Mouse (Mus musculus) lung, postnatal 0 days (tissue): ENCODE data around the gene Ccdc105. TPM values are rescaled to one million over a fixed set of nuclear protein-coding genes. Genes with fewer than 3 reads are reported as not detected.

Experiments used
- ATAC-seq: fragments of 200-750 bp; cut with Nextera tagmentation; 2 replicates; pipeline ENCODE4 v1.8.0; 2017; ENCODE audit warnings: moderate library complexity
- DNase-seq: peaks from one replicate; pipeline ENCODE4 v3.0.0-alpha.2; 2016; ENCODE audit warnings: low spot score
- H3K27ac ChIP-seq: fragments of 300-500 bp; sonication (generic); 2 replicates; pipeline ENCODE4 v1.5.1; 2014; ENCODE audit warnings: antibody characterized with exemption, mild to moderate bottlenecking, low read length, mixed read lengths
- H3K27me3 ChIP-seq: fragments of 300-500 bp; sonication (generic); replicated peaks from 2 replicates; pipeline ENCODE4 v1.6.1; 2014; ENCODE audit warnings: low read length, mixed read lengths; ENCODE audit not compliant: insufficient read depth
- H3K36me3 ChIP-seq: fragments of 300-500 bp; sonication (generic); 2 replicates; pipeline ENCODE4 v1.6.1; 2014; ENCODE audit warnings: low read length, mixed read lengths; ENCODE audit not compliant: insufficient read depth
- H3K4me1 ChIP-seq: fragments of 300-500 bp; sonication (generic); 2 replicates; pipeline ENCODE4 v1.6.1; 2014; ENCODE audit warnings: antibody characterized with exemption, low read depth, low read length, mixed read lengths; ENCODE audit not compliant: insufficient read depth
- H3K4me2 ChIP-seq: fragments of 300-500 bp; sonication (generic); replicated peaks from 2 replicates; pipeline ENCODE4 v1.6.1; 2014; ENCODE audit warnings: low read depth, mild to moderate bottlenecking, low read length, moderate library complexity, mixed read lengths
- H3K4me3 ChIP-seq: fragments of 300-500 bp; sonication (generic); 2 replicates; pipeline ENCODE4 v1.5.1; 2014; ENCODE audit warnings: low read depth, low read length
- H3K9ac ChIP-seq: fragments of 300-500 bp; sonication (generic); replicated peaks from 2 replicates; pipeline ENCODE4 v1.6.1; 2014; ENCODE audit warnings: low read depth, mild to moderate bottlenecking
- H3K9me3 ChIP-seq: fragments of 300-500 bp; sonication (generic); 2 replicates; pipeline ENCODE4 v1.6.1; 2016; ENCODE audit warnings: low read length, mixed read lengths
- CTCF ChIP-seq: IDR thresholded peaks from 2 replicates; pipeline ENCODE4 v1.5.1; 2016; ENCODE audit warnings: antibody characterized with exemption, mild to moderate bottlenecking
- EP300 ChIP-seq: IDR thresholded peaks from 2 replicates; pipeline ENCODE4 v1.6.1; 2016; ENCODE audit warnings: antibody characterized with exemption, mild to moderate bottlenecking, control low read depth
- WGBS: fragments of 180-500 bp; shearing (Covaris S2); extraction: QIAGEN DNeasy Blood & Tissue Kit; methylation state at CpG from one replicate; pipeline ENCODE4 v1.1.7; 2014; 5-methylcytosine and 5-hydroxymethylcytosine counted together
- polyA plus RNA-seq: library from polyadenylated mRNA; unstranded; fragments of >200 nt; fragmentation: Nextera tagmentation; extraction: Ambion mirVana; gene quantifications from 2 replicates; pipeline ENCODE4 v1.2.1, GENCODE M21; 2015

The Ccdc105 gene
- polyA plus RNA-seq, 1 experiment from 2014 or later: not detected

- Histone ChIP-seq H3K4me1 (no peaks in the 10 kb centered on the region), H3K27ac (no peak overlapping the region), H3K27me3 (no peaks in the 10 kb centered on the region), H3K9me3 (no peaks in the 10 kb centered on the region), H3K9ac (no peak overlapping the region), H3K36me3 (no peaks in the 10 kb centered on the region), H3K4me3 (no peak overlapping the region), H3K4me2 (no peak overlapping the region)
- 49% methylated on average over 2 of the region's 2 CpGs for WGBS
- TF ChIP-seq EP300: no peak
- no peak for TF ChIP-seq CTCF
- ATAC-seq (0 out of 2 replicates have a peak, but pooled peaks have one; percentile 25), DNase-seq (peak; percentile 27)
Observed at GRCm38 (mm10) chr10:78722654-78723053, 30.2 kb downstream of the Ccdc105 start.

- Histone ChIP-seq H3K27ac (no peak overlapping the region), H3K9me3 (no peaks in the 10 kb centered on the region), H3K36me3 (no peaks in the 10 kb centered on the region), H3K9ac (no peak overlapping the region), H3K27me3 (no peaks in the 10 kb centered on the region), H3K4me3 (no peak overlapping the region), H3K4me2 (no peak overlapping the region), H3K4me1 (no peaks in the 10 kb centered on the region)
- peak; percentile 54 for ATAC-seq
- TF ChIP-seq CTCF (no peak), EP300 (no peak; the same call in 1 of the 2 replicates)
- peak; percentile 56 for DNase-seq
- 61% methylated on average over 5 of the region's 5 CpGs for WGBS
Observed at GRCm38 (mm10) chr10:78722036-78722435, 30.8 kb downstream of the Ccdc105 start.

- Histone ChIP-seq H3K4me3 (no peak within 1 kb of the TSS), H3K4me2 (no peak within 1 kb of the TSS), H3K36me3 (no peaks in the 10 kb centered on the region), H3K4me1 (no peaks in the 10 kb centered on the region), H3K27me3 (no peaks in the 10 kb centered on the region), H3K9ac (no peak within 1 kb of the TSS), H3K9me3 (no peaks in the 10 kb centered on the region), H3K27ac (no peak within 1 kb of the TSS)
- TF ChIP-seq EP300: no peak
- ATAC-seq (no peak), DNase-seq (no peak)
- WGBS: 47% methylated on average over 11 of the region's 11 CpGs
Observed at GRCm38 (mm10) chr10:78718056-78718455, 34.8 kb downstream of the Ccdc105 start, which contains the start of gene Casp14. TSS of gene Casp14 (minus strand) at chr10:78718294.

- no peak overlapping the region for H3K9ac ChIP-seq
- no peaks in the 10 kb centered on the region for H3K36me3 ChIP-seq
- H3K27ac ChIP-seq: no peak overlapping the region
- H3K4me3 ChIP-seq: no peak overlapping the region
- TF ChIP-seq CTCF (no peak), EP300 (no peak)
- no peaks in the 10 kb centered on the region for H3K9me3 ChIP-seq
- no peak overlapping the region for H3K4me2 ChIP-seq
- no peaks in the 10 kb centered on the region for H3K4me1 ChIP-seq
- DNase-seq (no peak), ATAC-seq (no peak)
- H3K27me3 ChIP-seq: no peaks in the 10 kb centered on the region
Observed at GRCm38 (mm10) chr10:78716231-78716630, 36.6 kb downstream of the Ccdc105 start.

GRCm38 (mm10) chr10:78715156-78715555, 37.7 kb downstream of the Ccdc105 start:
- no peak for DNase-seq
- ATAC-seq: no peak
- Histone ChIP-seq H3K27ac (no peak overlapping the region), H3K9me3 (no peaks in the 10 kb centered on the region), H3K4me2 (no peak overlapping the region), H3K27me3 (no peaks in the 10 kb centered on the region), H3K4me3 (no peak overlapping the region), H3K36me3 (no peaks in the 10 kb centered on the region), H3K4me1 (no peaks in the 10 kb centered on the region), H3K9ac (no peak overlapping the region)
- WGBS: 92% methylated on average over 7 of the region's 7 CpGs
- TF ChIP-seq CTCF (no peak), EP300 (no peak)

- no peaks in the 10 kb centered on the region for H3K27me3 ChIP-seq
- TF ChIP-seq CTCF (no peak), EP300 (no peak)
- no peaks in the 10 kb centered on the region for H3K36me3 ChIP-seq
- H3K9me3 ChIP-seq: no peaks in the 10 kb centered on the region
- no peak overlapping the region for H3K4me2 ChIP-seq
- H3K9ac ChIP-seq: no peak overlapping the region
- WGBS: 61% methylated on average over 6 of the region's 6 CpGs
- ATAC-seq (no peak), DNase-seq (no peak)
- no peak overlapping the region for H3K27ac ChIP-seq
- H3K4me1 ChIP-seq: no peaks in the 10 kb centered on the region
- no peak overlapping the region for H3K4me3 ChIP-seq
Observed at GRCm38 (mm10) chr10:78714129-78714528, 38.7 kb downstream of the Ccdc105 start.

GRCm38 (mm10) chr10:78710706-78711105, 42.2 kb downstream of the Ccdc105 start:
- no peak overlapping the region for H3K4me2 ChIP-seq
- no peak overlapping the region for H3K9ac ChIP-seq
- no peaks in the 10 kb centered on the region for H3K36me3 ChIP-seq
- no peaks in the 10 kb centered on the region for H3K4me1 ChIP-seq
- no peaks in the 10 kb centered on the region for H3K27me3 ChIP-seq
- H3K4me3 ChIP-seq: no peak overlapping the region
- no peaks in the 10 kb centered on the region for H3K9me3 ChIP-seq
- TF ChIP-seq CTCF (no peak), EP300 (no peak)
- ATAC-seq (no peak), DNase-seq (no peak)
- H3K27ac ChIP-seq: no peak overlapping the region
